Mouse (Mus musculus) CD4-positive, CD25-positive, alpha-beta regulatory T cell, adult 2 months (primary cell): ENCODE results near the gene Zfp865.
A peak's percentile ranks its signal among the peaks of the same experiment; 100 is the strongest.
"Not testable (repeated sequence)": the region's sequence is repeated elsewhere in the genome, so short reads cannot be mapped to it uniquely, and the experiment has no call there.

ENCODE experiments used
- DNase-seq: peaks from one replicate; pipeline ENCODE4 v3.0.0-alpha.2; 2012; ENCODE audit warnings: low read depth, low spot score

The Zfp865 gene

DNA sequence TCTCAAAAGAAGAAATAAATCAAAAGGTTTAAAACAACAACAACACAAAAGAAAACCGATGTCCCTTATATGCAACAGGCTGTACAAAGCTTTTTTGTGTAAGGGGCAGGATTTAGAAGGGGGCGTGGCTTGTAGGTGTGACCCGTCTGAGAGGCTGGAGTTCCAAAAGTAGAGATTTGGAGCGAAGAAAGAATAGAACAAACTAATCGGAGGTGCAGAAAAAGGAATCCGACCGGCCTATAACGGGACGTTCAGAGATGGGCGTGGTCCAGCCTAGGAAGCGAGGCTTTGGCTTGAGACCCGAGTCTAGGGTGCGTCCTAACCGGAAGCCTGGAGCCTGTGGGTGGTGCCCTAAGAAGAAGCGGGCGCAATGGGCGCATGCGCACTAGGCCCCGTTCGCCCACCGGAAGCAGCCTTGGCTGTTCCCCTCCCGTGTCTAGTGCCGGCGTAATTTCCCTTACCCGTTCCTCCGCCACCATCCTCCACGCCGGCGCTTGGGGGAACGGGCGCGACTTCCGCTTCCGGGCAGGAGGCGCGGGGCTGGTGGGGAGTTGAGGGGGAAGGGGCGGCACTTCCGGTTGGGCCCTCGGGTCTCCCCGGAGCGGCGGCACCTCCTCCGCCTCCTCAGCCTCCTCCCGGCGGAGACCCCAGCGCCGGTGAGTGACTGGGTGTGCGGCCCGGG, at the start of gene Zfp865, which contains the start of gene Ccdc106:
TSS of gene Zfp865 (plus strand) at position 377 of the 682 bp plus-strand sequence.
TSS of gene Ccdc106 (plus strand) at position 554 of the 682 bp plus-strand sequence.
- DNase-seq = peak; percentile 100

DNA sequence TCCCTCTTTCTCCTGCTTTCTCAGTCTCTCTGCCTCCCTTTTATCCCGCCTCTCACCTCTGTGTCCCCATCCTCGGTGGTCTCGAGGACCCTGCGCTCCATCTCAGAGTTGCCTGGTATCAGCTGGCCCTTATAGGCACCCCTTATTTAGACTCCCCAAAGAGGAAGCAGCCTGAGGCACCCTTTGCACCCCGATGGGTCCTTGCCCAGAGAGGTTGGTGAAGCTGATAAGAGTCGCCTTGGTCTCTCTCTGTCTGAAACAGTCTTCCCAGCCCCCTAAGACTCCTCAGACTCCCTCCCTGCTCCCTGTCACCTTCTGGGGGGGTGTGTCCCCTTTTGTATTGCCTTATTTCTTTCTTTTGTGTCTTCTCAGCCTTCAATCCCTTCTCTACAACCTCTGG, 49.1 kb upstream of the Zfp865 start, which contains the start of gene Sbk3:
TSS of gene Sbk3 (minus strand) at position 101 of the 400 bp plus-strand sequence.
- DNase-seq = no peak

DNA sequence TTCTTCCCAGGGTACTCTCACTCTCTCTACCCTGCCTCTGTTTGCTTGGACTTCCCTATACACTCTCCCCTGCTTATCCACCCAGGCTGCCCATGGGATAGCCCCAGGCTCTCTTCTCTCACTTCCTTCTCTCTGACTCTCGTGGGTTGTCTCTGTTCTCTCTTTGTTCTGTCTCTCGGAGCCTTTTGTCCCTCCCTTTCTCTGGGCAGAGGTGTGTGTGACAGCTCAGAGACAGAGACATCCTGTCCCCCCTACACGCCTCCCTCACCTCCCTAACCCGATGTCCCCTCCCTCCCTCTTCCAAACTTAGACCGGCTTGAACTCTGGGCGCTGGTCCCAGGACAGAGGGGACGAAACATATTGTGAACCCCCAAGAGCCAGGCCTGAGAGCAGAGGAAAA, 48.5 kb upstream of the Zfp865 start:
- no peak for DNase-seq

DNA sequence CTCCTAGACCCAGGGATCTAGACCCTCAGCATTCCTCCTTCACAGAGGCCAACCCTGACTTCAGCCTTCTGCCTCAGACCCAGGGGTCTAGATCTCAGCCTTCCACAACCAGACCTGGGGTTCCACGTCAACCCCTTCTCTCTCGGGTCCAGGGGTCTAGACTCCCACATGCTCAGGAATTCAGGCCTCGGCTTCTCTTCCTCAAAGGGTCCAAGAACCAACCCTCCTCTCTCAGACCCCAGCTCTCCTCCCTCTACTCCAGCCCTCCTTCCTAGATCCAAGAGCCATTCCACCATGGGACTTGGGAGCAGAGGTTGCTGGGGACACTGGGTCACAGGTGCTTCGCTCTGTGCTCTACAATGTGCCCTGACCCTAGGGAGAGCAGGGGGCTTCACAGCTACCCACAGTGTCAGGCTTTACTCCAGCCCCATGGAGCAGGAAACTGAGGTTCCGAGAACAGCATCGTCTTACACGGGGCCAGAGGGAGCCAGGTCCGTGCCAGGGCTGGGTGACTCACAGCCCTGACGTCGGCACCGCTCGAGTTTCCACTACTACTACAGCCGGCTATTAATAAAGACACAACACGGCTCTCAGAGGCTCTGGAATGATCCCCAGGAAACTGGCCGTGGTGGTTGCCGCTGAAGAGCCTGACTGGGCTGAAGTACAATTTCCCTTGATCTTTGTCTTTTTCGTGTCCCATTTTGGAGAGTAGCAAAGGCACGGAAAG, 47.7 kb upstream of the Zfp865 start:
- no peak for DNase-seq

DNA sequence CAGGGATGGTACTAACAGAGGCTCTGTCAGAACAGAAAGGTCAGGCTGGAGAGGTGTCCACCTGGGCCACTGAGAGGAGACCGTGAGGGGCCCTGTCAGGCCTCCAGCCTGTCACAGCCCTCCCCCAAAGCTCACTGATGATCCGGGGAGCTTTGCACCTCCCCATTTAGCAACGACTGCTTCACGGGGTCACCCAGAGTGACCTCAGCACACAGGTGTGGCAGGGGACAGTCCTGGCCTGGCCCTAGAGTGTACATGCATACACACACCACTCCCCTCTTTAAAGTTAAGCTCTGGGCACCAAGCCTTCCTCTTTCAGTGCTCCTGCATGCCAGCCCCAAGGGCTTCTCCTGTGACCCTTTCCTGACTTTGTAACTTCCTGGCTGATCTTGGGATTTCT, 44.7 kb upstream of the Zfp865 start:
- no peak for DNase-seq

DNA sequence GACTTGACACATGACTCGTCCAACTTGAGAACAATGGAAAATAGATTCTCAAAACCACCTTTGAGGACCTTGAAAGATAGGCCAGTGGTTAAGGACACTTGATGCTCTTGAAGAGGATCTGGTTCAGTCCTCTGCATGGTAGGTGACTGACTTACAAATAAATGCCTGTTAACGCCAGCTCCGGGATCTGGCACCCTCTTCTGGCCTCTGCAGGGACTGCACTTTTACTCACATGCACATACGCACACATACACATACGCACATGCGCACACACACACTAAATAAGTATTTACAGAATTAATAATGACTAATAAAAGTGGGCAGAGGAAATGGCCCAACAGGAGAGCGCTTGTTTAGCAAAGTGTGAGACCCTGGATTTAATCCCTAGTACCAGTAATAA, 43.3 kb upstream of the Zfp865 start:
- DNase-seq = peak; percentile 28

DNA sequence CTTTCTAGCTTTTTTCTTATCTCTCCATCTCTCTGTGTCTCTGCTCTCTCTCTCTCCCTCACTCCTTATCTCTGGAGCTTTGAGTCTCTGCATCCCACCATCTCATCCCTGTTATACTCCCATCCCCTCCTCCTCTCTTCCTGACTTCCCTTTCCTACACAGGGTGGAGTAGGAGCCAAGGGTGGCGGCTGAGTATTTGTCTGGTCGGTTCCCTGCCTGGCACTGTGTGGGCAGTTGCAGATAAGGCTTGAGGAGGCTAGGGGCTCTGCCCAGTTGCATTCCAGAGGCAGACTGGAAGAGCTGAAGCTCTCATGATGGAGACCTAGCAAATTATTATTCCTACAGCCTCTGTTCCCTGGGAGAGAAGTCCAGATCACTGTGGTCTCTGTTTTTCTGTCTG, 31.9 kb upstream of the Zfp865 start:
- DNase-seq = no peak

DNA sequence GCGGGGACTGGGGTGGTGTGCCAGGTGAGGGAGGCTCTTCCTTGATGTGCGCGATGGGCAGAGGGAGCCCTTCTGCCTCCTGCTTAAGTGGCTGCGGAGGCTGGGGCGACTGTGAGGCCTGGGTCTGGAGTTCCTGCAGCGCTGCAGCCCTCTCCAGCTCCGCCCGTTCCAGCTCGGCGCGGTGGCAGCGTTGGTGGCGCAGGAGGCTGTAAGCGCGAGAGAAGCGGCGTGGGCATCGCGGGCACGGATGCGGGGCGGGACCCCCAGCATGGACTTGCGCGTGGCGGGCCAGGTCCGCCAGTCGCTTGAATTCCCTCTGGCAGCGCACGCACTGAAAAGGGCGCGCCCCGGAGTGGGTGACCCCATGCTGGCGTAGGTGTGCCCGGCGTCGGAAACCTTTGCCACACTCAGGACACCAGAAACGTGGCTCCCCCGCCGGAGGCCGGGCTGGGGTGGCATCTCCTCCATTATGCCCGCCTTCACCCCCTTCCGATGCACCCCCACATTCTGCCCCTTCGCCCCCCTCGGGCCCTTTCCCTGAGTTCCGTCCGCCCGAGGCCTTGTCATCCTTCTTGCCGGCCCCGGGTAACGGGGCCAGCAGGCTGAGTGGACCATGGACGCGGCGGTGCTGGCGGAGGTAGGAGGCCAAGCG, 26.7 kb upstream of the Zfp865 start:
- no peak for DNase-seq

DNA sequence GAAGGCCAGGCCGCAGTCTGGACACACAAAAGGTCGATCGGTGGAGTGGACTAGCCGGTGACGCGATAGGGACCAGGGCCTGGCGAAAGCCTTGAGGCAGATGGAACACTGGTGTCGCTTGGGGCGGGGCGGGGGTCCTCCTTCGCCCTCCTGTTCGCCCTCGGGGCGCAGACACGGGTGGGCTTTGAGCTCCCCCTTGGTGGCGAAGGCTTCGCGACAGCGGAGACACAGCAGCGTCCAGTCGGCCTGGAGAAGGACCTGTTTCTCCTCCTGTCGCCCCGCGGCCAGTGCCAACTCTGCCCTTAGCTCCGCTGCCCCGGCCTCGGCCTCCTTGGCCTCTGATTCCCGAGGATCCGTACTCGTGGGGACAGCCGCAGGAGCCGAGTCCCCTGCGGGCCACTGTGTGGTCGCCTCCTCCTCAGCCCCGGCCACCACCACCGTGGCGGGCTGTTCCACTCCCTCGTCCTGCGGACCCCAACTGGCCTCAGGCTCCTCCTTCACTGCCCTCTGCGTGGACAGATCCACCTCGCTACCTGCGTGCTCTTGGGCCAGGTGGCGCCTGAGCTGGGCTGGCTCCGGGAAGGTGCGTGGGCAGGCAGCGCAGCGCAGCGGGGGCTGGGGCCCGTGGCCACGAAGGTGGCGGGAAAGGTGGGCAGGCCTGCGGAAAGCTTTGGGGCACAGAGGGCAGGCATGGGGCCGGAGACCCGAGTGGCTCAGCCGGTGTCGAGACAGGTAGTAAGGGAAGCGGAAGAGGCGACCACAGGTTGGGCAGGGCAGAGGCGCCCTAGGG, 26.0 kb upstream of the Zfp865 start:
- no peak for DNase-seq

DNA sequence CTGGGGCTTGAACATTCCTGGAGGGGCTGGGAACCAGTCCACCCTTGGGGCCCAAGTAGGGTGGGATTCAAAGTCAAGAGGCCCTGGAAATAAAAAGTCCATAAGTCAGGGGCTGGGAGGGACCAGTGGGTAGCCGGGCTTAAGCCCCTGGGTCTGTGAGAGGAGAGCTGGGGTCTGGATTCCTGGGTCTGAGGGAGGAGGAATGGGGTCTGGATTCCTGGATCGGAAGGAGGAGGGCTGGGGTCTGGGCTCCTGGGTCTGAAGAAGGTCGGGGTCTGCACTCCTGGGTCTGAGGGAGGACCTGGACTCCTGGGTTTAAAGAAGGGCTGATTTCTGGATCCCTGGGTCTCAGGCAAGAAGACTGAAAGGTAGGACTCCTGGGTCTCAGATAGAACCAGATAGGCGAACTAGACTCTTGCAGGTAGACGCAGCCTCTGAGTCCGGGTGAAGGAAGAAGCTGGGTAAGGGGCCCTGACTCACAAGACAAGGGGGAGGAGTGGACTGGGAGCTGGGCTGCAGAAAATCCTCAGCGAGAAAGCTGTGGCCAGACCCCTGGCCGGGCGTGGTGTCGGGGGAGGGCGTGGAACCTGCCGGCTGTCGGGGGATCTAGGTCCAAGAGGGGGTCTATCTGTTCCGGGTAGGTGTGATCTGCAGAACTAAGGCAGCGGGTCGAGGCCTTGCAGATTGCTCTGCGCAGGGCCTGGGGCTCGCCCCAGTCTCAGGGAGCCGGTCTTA, 24.7 kb upstream of the Zfp865 start:
- no peak for DNase-seq

DNA sequence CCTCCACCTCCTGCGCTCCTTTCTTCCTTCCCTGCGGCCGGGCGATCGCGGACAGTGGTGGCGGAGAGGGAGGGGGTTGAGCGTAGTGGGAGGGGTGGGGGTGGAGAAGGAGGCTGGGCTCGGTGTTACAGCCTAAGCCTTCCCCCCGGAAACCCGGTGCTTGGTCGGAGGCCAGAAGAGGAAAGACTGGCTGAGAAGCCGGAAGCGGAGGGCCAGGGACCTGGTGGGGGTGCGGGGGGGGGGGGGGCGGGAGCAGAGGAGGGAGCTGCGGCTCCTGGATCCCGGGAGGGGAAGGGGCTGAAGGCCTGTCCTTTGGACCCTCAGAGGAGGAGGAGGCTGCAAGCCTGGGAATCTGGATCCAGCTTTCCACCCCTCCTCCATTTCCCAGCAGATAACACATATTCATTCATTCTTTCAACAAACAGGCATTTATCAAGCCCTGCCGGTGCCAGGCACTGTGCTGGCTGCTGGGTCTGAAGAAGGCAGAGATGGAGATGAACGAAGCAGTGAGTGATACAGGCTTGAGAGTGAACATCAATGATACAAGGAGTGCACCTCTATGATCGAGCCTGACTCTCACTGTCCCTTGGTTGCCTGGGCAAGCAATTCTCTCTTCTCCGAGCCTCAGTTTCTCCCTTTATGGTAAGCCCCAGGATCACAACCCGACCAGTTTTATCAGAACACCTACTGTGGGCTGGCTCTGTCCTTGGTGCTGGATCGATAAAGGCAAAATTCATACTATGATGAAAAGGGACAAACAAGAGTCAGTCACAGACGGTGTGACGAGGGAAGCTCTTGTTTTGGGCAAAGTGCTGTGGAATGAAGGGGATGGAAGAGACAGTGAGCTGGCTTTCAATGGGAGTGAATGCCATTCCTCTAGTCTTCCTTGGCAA, 23.9 kb upstream of the Zfp865 start, which contains the start of gene Zfp579:
TSS of gene Zfp579 (minus strand) at position 156 of the 893 bp plus-strand sequence.
- DNase-seq = peak; percentile 87

DNA sequence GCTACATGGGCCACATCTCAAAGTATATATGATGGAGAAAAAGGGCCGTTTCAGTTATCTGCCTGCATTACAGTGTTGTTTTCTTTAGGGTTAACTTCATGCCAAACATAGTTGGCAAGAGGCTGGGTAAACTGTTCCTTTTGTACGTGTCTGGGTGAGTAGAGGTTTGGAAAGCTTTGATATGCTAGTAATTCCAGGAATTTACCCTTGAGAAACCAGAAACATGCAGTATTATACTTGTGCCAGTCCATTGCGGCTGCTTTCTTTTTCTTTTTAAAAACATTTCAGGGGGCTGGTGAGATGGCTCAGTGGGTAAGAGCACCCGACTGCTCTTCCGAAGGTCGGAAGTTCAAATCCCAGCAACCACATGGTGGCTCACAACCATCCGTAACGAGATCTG, 23.2 kb upstream of the Zfp865 start:
- DNase-seq = no peak

DNA sequence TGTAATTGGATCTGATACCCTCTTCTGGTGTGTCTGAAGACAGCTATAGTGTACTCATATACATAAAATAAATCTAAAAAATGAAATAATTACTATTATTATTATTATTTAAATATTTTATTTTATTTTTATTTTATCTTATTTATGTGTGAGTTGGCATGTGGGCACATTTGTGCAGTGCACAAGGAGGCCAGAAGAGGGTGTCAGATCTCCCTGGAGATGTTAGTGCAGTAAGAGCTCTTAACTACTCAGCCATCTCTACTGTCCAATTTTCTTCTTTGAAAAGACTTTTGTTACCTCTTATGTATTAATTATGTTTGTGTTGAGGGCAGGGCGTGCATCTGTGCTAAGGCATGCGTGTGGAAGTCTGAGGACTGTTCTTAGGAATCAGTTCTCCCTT, 20.3 kb upstream of the Zfp865 start:
- peak; percentile 69 for DNase-seq

DNA sequence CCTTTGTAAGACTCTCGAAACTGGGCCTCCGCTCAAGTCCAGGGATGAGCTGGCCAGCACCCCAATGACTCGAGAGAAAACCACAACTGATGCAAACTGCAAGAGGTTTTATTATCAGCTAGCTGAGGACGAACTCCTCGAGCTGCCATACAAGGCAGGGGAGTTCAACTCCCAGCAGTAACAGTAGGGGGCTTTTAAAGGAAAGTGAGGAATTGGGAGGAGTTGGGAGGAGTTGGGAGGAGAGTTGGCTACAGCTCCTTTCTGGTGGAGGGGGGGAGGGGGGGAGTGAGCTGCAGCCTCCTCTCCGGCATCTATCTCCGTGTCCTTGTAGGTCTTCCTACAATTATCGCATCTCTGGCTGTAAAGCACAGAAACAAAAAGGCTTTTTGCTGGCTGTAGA, 17.3 kb upstream of the Zfp865 start:
- DNase-seq = not testable (repeated sequence)

DNA sequence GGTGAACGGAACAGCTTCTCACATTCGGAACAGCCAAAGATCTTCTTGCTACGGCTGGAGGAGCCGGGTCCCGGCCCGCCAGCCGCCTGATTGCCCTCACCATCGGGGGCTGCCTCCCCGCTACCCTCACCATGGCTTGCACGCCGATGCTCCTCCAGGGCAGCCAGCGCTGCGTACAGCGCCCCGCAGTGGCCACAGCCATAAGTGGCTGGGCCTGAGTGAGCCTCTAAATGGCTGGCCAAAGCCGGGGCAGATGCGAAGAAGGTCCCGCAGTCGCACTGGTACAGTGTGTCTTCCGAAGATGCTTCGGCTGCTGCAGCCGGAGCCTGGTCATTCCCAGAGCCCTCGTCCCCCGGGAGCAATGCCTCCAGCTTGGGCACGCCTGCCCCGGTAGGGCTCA, 11.9 kb upstream of the Zfp865 start:
- no peak for DNase-seq

DNA sequence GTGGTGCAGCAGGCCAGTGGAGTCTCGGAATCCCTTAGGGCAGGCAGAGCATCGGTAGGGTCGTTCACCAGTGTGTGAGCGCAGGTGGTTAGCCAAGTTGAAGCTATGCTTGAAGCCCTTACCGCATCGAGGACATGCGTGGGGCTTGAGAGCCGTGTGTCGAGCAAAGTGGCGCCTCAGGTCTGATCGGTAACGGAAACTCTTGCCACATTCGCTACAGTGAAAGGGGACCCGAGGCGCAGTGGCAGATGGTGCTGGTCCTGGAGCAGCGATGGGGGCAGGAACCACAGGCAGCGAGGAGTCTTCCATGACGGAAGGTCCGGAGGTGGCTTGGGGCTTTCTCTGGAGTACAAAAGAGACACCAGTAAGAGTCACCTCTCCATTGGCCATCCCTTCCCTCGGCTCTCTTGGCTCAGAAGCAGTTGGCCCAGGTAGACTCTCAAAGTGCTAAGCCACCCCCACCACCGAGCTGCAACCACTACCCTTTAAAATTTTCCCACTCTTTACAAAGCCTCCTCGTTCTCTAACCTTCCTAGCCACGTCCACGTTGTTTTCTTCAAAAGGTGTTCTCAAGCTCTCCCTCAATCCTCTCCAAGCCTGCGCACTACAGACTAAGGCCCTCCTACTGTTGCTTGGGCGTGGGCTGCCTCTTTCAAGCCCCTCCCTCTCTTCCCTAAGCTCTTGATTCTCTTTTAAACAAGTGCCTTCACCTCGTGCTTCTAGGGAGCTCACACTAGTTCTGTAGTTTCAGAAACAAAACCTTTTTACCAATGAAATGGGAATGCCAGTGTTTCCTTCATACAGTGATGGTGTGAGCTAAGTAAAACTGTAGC, 7.3 kb upstream of the Zfp865 start:
- no peak for DNase-seq

DNA sequence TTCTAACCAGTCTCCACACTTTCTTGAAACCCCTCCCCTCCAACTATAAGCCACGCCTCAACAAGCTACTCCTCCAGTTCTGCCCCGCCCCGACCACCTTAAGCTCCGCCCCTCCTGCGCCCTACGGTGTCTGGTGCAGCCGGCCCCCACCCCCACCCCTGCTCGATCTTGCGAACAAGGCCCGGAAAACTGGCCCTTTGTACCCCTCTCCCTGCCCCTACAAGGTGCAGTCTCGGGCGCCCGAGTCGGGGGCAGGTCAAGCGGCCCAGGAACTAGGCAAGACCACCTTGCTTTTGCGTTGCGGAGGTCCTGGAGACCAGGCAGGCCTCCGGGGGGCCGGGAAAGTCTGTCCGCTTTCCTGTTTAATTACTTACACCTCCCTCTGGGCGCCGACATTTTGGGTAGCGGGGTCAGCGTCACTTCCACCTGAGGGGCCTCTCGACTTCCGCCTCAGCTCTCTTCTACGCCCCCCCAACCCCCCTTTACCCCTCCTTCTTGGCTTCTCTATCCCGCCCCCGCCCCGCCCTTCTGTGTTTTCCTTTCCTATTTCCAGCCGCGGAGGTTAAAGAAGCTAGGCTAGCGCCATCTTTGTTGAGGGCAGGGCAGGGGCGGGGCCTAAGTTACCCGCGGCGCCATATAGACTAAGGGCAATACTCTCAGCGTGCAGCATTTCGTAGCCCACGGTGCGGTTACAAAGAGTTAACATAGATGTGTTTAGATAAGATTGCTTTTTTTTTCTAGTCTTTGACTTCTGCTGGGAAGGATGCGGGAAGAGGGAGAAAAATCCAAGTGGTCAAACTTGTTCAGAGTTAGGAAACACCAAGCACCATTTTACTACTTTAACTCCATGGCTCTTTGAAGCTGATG, 5.7 kb upstream of the Zfp865 start, which contains the start of the genes Zfp524 and Fiz1:
TSS of gene Zfp524 (plus strand) at position 165 of the 867 bp plus-strand sequence.
TSS of gene Fiz1 (minus strand) at position 447 of the 867 bp plus-strand sequence.
- DNase-seq = peak; percentile 98
